Mouse (Mus musculus) MEL (cell line): ENCODE measurements at regions not wholly inside any gene's neighbourhood (a gene's known extent, or its start where the extent isn't known, plus 50 kb on each side); places are given as distances from the start of the nearest gene placed in this dataset.

ENCODE experiments used
- DNase-seq: peaks from one replicate; pipeline ENCODE4 v3.0.0; 2011; ENCODE audit warnings: low read depth, low spot score
- H3K27ac ChIP-seq: 2 replicates; pipeline ENCODE4 v1.5.1; 2012; ENCODE audit warnings: low read depth, mild to moderate bottlenecking, control low read depth, low read length, moderate library complexity; ENCODE audit not compliant: control insufficient read depth
- H3K27me3 ChIP-seq, 2 experiments: fragments of 150-350 bp in 1 of 2; sonication (generic) in 1 of 2; 2 replicates each; pipeline ENCODE4 v1.6.1; 2012; ENCODE audit warnings: low read length in 2 of 2, mild to moderate bottlenecking in 2 of 2, improper control_type of control experiment in 1 of 2, moderate library complexity in 1 of 2; ENCODE audit not compliant: insufficient read depth in 2 of 2, control insufficient read depth in 1 of 2
- H3K36me3 ChIP-seq, 2 experiments: 2 replicates each; pipeline ENCODE4 v1.6.1; 2012 to 2014; ENCODE audit warnings: low read length in 2 of 2, improper control_type of control experiment in 1 of 2, inconsistent platforms in 1 of 2, mild to moderate bottlenecking in 1 of 2; ENCODE audit not compliant: insufficient read depth in 2 of 2, control insufficient read depth in 1 of 2
- H3K4me1 ChIP-seq, 2 experiments: fragments of 150-350 bp in 1 of 2; sonication (generic) in 1 of 2; 2 replicates each; pipeline ENCODE4 v1.6.1; 2012; ENCODE audit warnings: low read length in 2 of 2, improper control_type of control experiment in 1 of 2, mild to moderate bottlenecking in 1 of 2; ENCODE audit not compliant: insufficient read depth in 2 of 2, control insufficient read depth in 1 of 2
- H3K4me3 ChIP-seq, 2 experiments: fragments of 150-350 bp in 1 of 2; sonication (generic) in 1 of 2; 2 replicates each; pipeline ENCODE4 v1.5.1; 2012; ENCODE audit warnings: low read depth in 2 of 2, low read length in 2 of 2, mild to moderate bottlenecking in 2 of 2, moderate library complexity in 2 of 2, control low read depth in 1 of 2, improper control_type of control experiment in 1 of 2; ENCODE audit not compliant: control insufficient read depth in 1 of 2, insufficient read depth in 1 of 2
- H3K79me2 ChIP-seq: 2 replicates; pipeline ENCODE4 v1.6.1; 2012; ENCODE audit warnings: mild to moderate bottlenecking, low read length, moderate library complexity; ENCODE audit not compliant: control insufficient read depth, poor library complexity, insufficient read depth
- H3K9ac ChIP-seq: 2 replicates; pipeline ENCODE4 v1.6.1; 2012; ENCODE audit warnings: low read depth, mild to moderate bottlenecking, control low read depth, low read length, moderate library complexity; ENCODE audit not compliant: control insufficient read depth, poor library complexity, severe bottlenecking
- H3K9me3 ChIP-seq: fragments of 150-350 bp; sonication (generic); replicated peaks from 2 replicates; pipeline ENCODE4 v1.6.1; 2012; ENCODE audit warnings: mild to moderate bottlenecking, low read length, improper control_type of control experiment, moderate library complexity; ENCODE audit not compliant: insufficient read depth
- BHLHE40 ChIP-seq: IDR thresholded peaks from 2 replicates; pipeline ENCODE4 v1.6.1; 2012; ENCODE audit warnings: low read depth, mild to moderate bottlenecking, inconsistent platforms, low read length, improper control_type of control experiment, borderline replicate concordance
- CHD1 ChIP-seq: IDR thresholded peaks from 2 replicates; pipeline ENCODE4 v1.6.1; 2012; ENCODE audit warnings: low read depth, mild to moderate bottlenecking, inconsistent platforms, low read length, improper control_type of control experiment
- E2F4 ChIP-seq: IDR thresholded peaks from 2 replicates; pipeline ENCODE4 v1.6.1; 2011; ENCODE audit warnings: low read depth, low read length, improper control_type of control experiment, borderline replicate concordance
- ELF1 ChIP-seq: IDR thresholded peaks from 2 replicates; pipeline ENCODE4 v1.6.1; 2014; ENCODE audit warnings: low read depth, mild to moderate bottlenecking, inconsistent platforms, low read length, improper control_type of control experiment, moderate library complexity
- GABPA ChIP-seq: IDR thresholded peaks from 2 replicates; pipeline ENCODE4 v1.6.1; 2012; ENCODE audit warnings: low read depth, mild to moderate bottlenecking, inconsistent platforms, low read length, improper control_type of control experiment, moderate library complexity
- KAT2A ChIP-seq: conservative IDR thresholded peaks from 2 replicates; pipeline ENCODE4 v1.6.1; 2012; ENCODE audit warnings: low read depth, low read length, improper control_type of control experiment, inconsistent platforms
- MAFK ChIP-seq: IDR thresholded peaks from 2 replicates; pipeline ENCODE4 v1.6.1; 2011; ENCODE audit warnings: low read depth, mild to moderate bottlenecking, low read length, improper control_type of control experiment, borderline replicate concordance
- MAZ ChIP-seq: IDR thresholded peaks from 2 replicates; pipeline ENCODE4 v1.6.1; 2012; ENCODE audit warnings: low read depth, mild to moderate bottlenecking, inconsistent platforms, low read length, improper control_type of control experiment
- MEF2A ChIP-seq: IDR thresholded peaks from 2 replicates; pipeline ENCODE4 v1.6.1; 2014; ENCODE audit warnings: low read depth, mild to moderate bottlenecking, inconsistent platforms, low read length, improper control_type of control experiment; ENCODE audit not compliant: poor library complexity, insufficient replicate concordance, severe bottlenecking; ENCODE audit errors: extremely low read depth
- MXI1 ChIP-seq: IDR thresholded peaks from 2 replicates; pipeline ENCODE4 v1.6.1; 2011; ENCODE audit warnings: mild to moderate bottlenecking, low read depth, low read length, improper control_type of control experiment
- MYB ChIP-seq: IDR thresholded peaks from 2 replicates; pipeline ENCODE4 v1.6.1; 2011; ENCODE audit warnings: mild to moderate bottlenecking, low read depth, low read length, improper control_type of control experiment
- NELFE ChIP-seq: IDR thresholded peaks from 2 replicates; pipeline ENCODE4 v1.6.1; 2011; ENCODE audit warnings: low read depth, low read length, improper control_type of control experiment
- NRF1 ChIP-seq: IDR thresholded peaks from 2 replicates; pipeline ENCODE4 v1.6.1; 2014; ENCODE audit warnings: low read depth, mild to moderate bottlenecking, inconsistent platforms, low read length, improper control_type of control experiment, moderate library complexity; ENCODE audit not compliant: poor library complexity, insufficient read depth, severe bottlenecking
- POLR2A ChIP-seq, 2 experiments: IDR thresholded peaks; 2 replicates each; pipeline ENCODE4 v1.6.1; 2011 to 2012; ENCODE audit warnings: low read length in 2 of 2, mild to moderate bottlenecking in 2 of 2, control low read depth in 1 of 2, improper control_type of control experiment in 1 of 2, low read depth in 1 of 2, moderate library complexity in 1 of 2; ENCODE audit not compliant: control insufficient read depth in 1 of 2, insufficient read depth in 1 of 2, poor library complexity in 1 of 2
- POLR2AphosphoS2 ChIP-seq: IDR thresholded peaks from 2 replicates; pipeline ENCODE4 v1.6.1; 2011; ENCODE audit warnings: low read length, improper control_type of control experiment
- RAD21 ChIP-seq: IDR thresholded peaks from 2 replicates; pipeline ENCODE4 v1.6.1; 2011; ENCODE audit warnings: mild to moderate bottlenecking, low read depth, low read length, improper control_type of control experiment
- RCOR1 ChIP-seq: IDR thresholded peaks from 2 replicates; pipeline ENCODE4 v1.6.1; 2012; ENCODE audit warnings: low read depth, mild to moderate bottlenecking, inconsistent platforms, low read length, improper control_type of control experiment
- SIN3A ChIP-seq: IDR thresholded peaks from 2 replicates; pipeline ENCODE4 v1.6.1; 2012; ENCODE audit warnings: low read length, improper control_type of control experiment, inconsistent platforms
- SMC3 ChIP-seq: IDR thresholded peaks from 2 replicates; pipeline ENCODE4 v1.6.1; 2011; ENCODE audit warnings: low read depth, low read length, improper control_type of control experiment
- USF2 ChIP-seq, 2 experiments: IDR thresholded peaks; 2 replicates each; pipeline ENCODE4 v1.6.1; 2011 to 2012; ENCODE audit warnings: improper control_type of control experiment in 2 of 2, low read length in 2 of 2, borderline replicate concordance in 1 of 2, inconsistent platforms in 1 of 2, low read depth in 1 of 2, mild to moderate bottlenecking in 1 of 2; ENCODE audit not compliant: insufficient read depth in 1 of 2
- ZKSCAN1 ChIP-seq: IDR thresholded peaks from 2 replicates; pipeline ENCODE4 v1.6.1; 2012; ENCODE audit warnings: low read depth, mild to moderate bottlenecking, inconsistent platforms, low read length, improper control_type of control experiment, moderate library complexity
- ZMIZ1 ChIP-seq: IDR thresholded peaks from 2 replicates; pipeline ENCODE4 v1.6.1; 2012; ENCODE audit warnings: low read depth, mild to moderate bottlenecking, inconsistent platforms, low read length, improper control_type of control experiment, moderate library complexity
- ZNF384 ChIP-seq: IDR thresholded peaks from 2 replicates; pipeline ENCODE4 v1.6.1; 2012; ENCODE audit warnings: low read depth, mild to moderate bottlenecking, inconsistent platforms, low read length, improper control_type of control experiment

GRCm38 (mm10) chr10:117909155-117909554 lies 63.3 kb upstream of the Rap1b start (continued):
- TF ChIP-seq MYB: no peak
- TF ChIP-seq USF2 (IDR thresholded peaks at IDR 0.05; ENCODE audit: borderline replicate concordance in 1 of 2, insufficient read depth in 1 of 2, low read depth in 1 of 2, low read length in 2 of 2): no peak
- TF ChIP-seq ZKSCAN1: no peak
- 0 out of 2 replicates have a peak, but pooled peaks have one; percentile 46 for TF ChIP-seq ZNF384
- no peak for TF ChIP-seq GABPA
- TF ChIP-seq MEF2A: no peak
- no peak for TF ChIP-seq CHD1
- no peak for TF ChIP-seq POLR2AphosphoS2
- TF ChIP-seq SIN3A: peak; percentile 70
- no peak; the same call in 1 of the 2 replicates for TF ChIP-seq ELF1
- TF ChIP-seq NRF1: no peak
- no peak for TF ChIP-seq SMC3
- TF ChIP-seq BHLHE40: no peak

GRCm38 (mm10) chr10:117909811-117910239 lies 64.0 kb upstream of the Rap1b start:
- TF ChIP-seq POLR2A (IDR thresholded peaks at IDR 0.05; ENCODE audit: control insufficient read depth in 1 of 2, insufficient read depth in 1 of 2, low read depth in 1 of 2, low read length in 2 of 2, poor library complexity in 1 of 2): no peak
- TF ChIP-seq MAZ: no peak
- no peak for TF ChIP-seq ZNF384
- TF ChIP-seq ZMIZ1: no peak
- no peak for TF ChIP-seq RCOR1
- no peak for TF ChIP-seq KAT2A
- TF ChIP-seq ELF1: no peak
- no peak for TF ChIP-seq MXI1
- no peak for TF ChIP-seq E2F4
- no peak for TF ChIP-seq MAFK
- no peak for TF ChIP-seq NELFE
- no peak for TF ChIP-seq RAD21
- TF ChIP-seq, all 39 proteins: peak for 0
- no peak overlapping the region for H3K4me3 ChIP-seq
- peak overlapping the region; percentile 62 for H3K27ac ChIP-seq
- H3K9ac ChIP-seq: no peak overlapping the region
- H3K9me3 ChIP-seq: no peaks in the 10 kb centered on the region
- peaks cover 0 to 14% of the 10 kb centered on the region in 2 experiments; a peak in 2 of 4 replicates for H3K36me3 ChIP-seq
- H3K27me3 ChIP-seq: no peaks in the 10 kb centered on the region
- H3K4me1 ChIP-seq: peaks cover 6 to 21% of the 10 kb centered on the region in 2 experiments
- peak; percentile 41 for DNase-seq
- no peaks in the 10 kb centered on the region for H3K79me2 ChIP-seq
